Mouse (Mus musculus) myocyte (in vitro differentiated cells): ENCODE measurements around the gene Eef1a1.

ENCODE experiments used
- CEBPB ChIP-seq: IDR thresholded peaks from 2 replicates; pipeline ENCODE4 v1.6.1; 2011; ENCODE audit warnings: mild to moderate bottlenecking, moderate library complexity; ENCODE audit not compliant: poor library complexity, insufficient read depth, severe bottlenecking
- E2F4 ChIP-seq: IDR thresholded peaks from one replicate; pipeline ENCODE4 v1.6.1; 2011; ENCODE audit warnings: mild to moderate bottlenecking, control low read depth, moderate library complexity; ENCODE audit not compliant: insufficient read depth
- MAX ChIP-seq: IDR thresholded peaks from one replicate; pipeline ENCODE4 v1.6.1; 2011; ENCODE audit warnings: low read depth, mild to moderate bottlenecking, control low read depth
- MYOG ChIP-seq, 3 experiments: IDR thresholded peaks; one replicate each; pipeline ENCODE4 v1.6.1; 2011; ENCODE audit warnings: control low read depth in 2 of 3, low read depth in 2 of 3, mild to moderate bottlenecking in 2 of 3; ENCODE audit not compliant: insufficient read length in 2 of 3, control insufficient read depth in 1 of 3, insufficient read depth in 1 of 3
- POLR2A ChIP-seq: IDR thresholded peaks from one replicate; pipeline ENCODE4 v1.6.1; 2011; ENCODE audit warnings: low read depth, mild to moderate bottlenecking, control low read depth, moderate library complexity; ENCODE audit not compliant: insufficient read length
- POLR2AphosphoS2 ChIP-seq: IDR thresholded peaks from one replicate; pipeline ENCODE4 v1.6.1; 2011; ENCODE audit warnings: low read depth, control low read depth; ENCODE audit not compliant: insufficient read length
- TCF12 ChIP-seq: IDR thresholded peaks from one replicate; pipeline ENCODE4 v1.6.1; 2011; ENCODE audit warnings: mild to moderate bottlenecking, control low read depth; ENCODE audit not compliant: poor library complexity, insufficient read depth, severe bottlenecking
- TCF3 ChIP-seq: IDR thresholded peaks from one replicate; pipeline ENCODE4 v1.6.1; 2011; ENCODE audit warnings: low read depth, control low read depth; ENCODE audit not compliant: insufficient read length
- USF1 ChIP-seq: IDR thresholded peaks from one replicate; pipeline ENCODE4 v1.6.1; 2011; ENCODE audit warnings: low read depth, mild to moderate bottlenecking, control low read depth, moderate library complexity

DNA sequence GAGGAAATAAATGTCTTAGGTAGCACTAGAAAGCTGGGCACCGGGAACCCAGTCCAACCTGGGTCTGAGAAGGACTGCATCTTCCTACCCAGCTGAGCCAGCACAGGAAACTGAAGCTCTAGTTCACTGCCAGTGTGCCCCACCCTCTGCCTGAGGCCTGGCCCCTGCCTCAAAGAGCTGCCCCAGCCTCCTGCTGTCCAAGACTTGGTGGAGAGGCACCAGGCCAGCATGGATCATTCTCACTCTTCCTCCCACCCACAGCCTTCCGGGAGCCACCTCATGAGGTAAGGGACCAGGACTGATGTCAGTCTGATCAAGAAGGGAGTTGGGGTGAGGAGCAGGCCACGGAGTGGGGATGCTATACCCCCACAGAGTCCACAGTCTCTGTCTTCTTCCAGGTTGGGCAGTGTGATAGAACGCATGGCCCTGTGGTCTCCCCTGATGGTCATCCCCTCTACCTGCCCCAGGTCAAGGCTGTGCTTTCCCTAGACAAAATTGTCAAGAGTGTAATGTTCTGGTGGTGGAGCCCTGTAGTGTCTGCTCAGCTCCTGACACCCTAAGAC, 60.0 kb downstream of the Eef1a1 start:
- no peak for TF ChIP-seq POLR2A
- no peak for TF ChIP-seq POLR2AphosphoS2
- no peak for TF ChIP-seq CEBPB
- no peak for TF ChIP-seq USF1
- no peak for TF ChIP-seq TCF12
- TF ChIP-seq E2F4, result no peak
- no peak for TF ChIP-seq MYOG (IDR thresholded peaks at IDR 0.05; ENCODE audit: control insufficient read depth in 1 of 3, insufficient read depth in 1 of 3, insufficient read length in 2 of 3, low read depth in 2 of 3)
- no peak for TF ChIP-seq MAX
- no peak for TF ChIP-seq TCF3
